Mouse (Mus musculus) midbrain, postnatal 0 days (tissue): Measurements from ENCODE around the gene Plekho1. TPM values are rescaled to one million over a fixed set of nuclear protein-coding genes. Genes with fewer than 3 reads are reported as not detected.
A peak's percentile ranks its signal among the peaks of the same experiment; 100 is the strongest.
"Not testable (repeated sequence)": the region's sequence is repeated elsewhere in the genome, so short reads cannot be mapped to it uniquely, and the experiment has no call there.

Source experiments
- ATAC-seq: fragments of 200-750 bp; cut with Nextera tagmentation; 2 replicates; pipeline ENCODE4 v1.8.0; 2017; ENCODE audit warnings: moderate number of reproducible peaks, mild to moderate bottlenecking, moderate TSS enrichment, moderate library complexity; ENCODE audit not compliant: low FRiP score
- DNase-seq: peaks from one replicate; pipeline ENCODE4 v3.0.0-alpha.2; 2015; ENCODE audit warnings: low spot score
- H3K27ac ChIP-seq: fragments of 300-500 bp; sonication (generic); 2 replicates; pipeline ENCODE4 v1.5.1; 2014; ENCODE audit warnings: low read depth, mild to moderate bottlenecking, low read length, mixed read lengths
- H3K27me3 ChIP-seq: fragments of 300-500 bp; sonication (generic); 2 replicates; pipeline ENCODE4 v1.6.1; 2014; ENCODE audit warnings: low read length, control low read depth, mixed read lengths; ENCODE audit not compliant: insufficient read depth
- H3K36me3 ChIP-seq: fragments of 300-500 bp; sonication (generic); 2 replicates; pipeline ENCODE4 v1.6.1; 2014; ENCODE audit warnings: low read length, control low read depth, mixed read lengths; ENCODE audit not compliant: insufficient read depth
- H3K4me1 ChIP-seq: fragments of 300-500 bp; sonication (generic); 2 replicates; pipeline ENCODE4 v1.6.1; 2014; ENCODE audit warnings: mild to moderate bottlenecking, control low read depth, antibody characterized with exemption, low read length, mixed read lengths; ENCODE audit not compliant: insufficient read depth
- H3K4me2 ChIP-seq: fragments of 300-500 bp; sonication (generic); 2 replicates; pipeline ENCODE4 v1.6.1; 2014; ENCODE audit warnings: low read depth, mild to moderate bottlenecking, low read length, mixed read lengths; ENCODE audit not compliant: poor library complexity, severe bottlenecking
- H3K4me3 ChIP-seq: fragments of 300-500 bp; sonication (generic); 2 replicates; pipeline ENCODE4 v1.5.1; 2014; ENCODE audit warnings: low read depth, mild to moderate bottlenecking, low read length, moderate library complexity
- H3K9ac ChIP-seq: fragments of 300-500 bp; sonication (generic); replicated peaks from 2 replicates; pipeline ENCODE4 v1.6.1; 2014; ENCODE audit warnings: mild to moderate bottlenecking, low read length, moderate library complexity, mixed read lengths; ENCODE audit not compliant: poor library complexity, severe bottlenecking
- H3K9me3 ChIP-seq: fragments of 300-500 bp; sonication (generic); 2 replicates; pipeline ENCODE4 v1.6.1; 2016; ENCODE audit warnings: low read length, control low read depth
- CTCF ChIP-seq: IDR thresholded peaks from 2 replicates; pipeline ENCODE4 v1.5.1; 2016; ENCODE audit warnings: antibody characterized with exemption, mild to moderate bottlenecking
- WGBS: fragments of 180-500 bp; shearing (Covaris S2); extraction: QIAGEN DNeasy Blood & Tissue Kit; methylation state at CpG from one replicate; pipeline ENCODE4 v1.1.7; 2014; 5-methylcytosine and 5-hydroxymethylcytosine counted together
- polyA plus RNA-seq: library from polyadenylated mRNA; unstranded; fragments of >200 nt; fragmentation: Nextera tagmentation; extraction: Ambion mirVana; gene quantifications from 2 replicates; pipeline ENCODE4 v1.2.1, GENCODE M21; 2015
- total RNA-seq: library from RNA; depleted of rRNA; stranded (reverse); fragments of >200 nt; gene quantifications from 2 replicates; pipeline ENCODE4 v1.2.3, GENCODE M21; 2014; rRNA removed

Plekho1 gene
- total RNA-seq (52.5 and 62.7 TPM in 2 replicates), polyA plus RNA-seq (37.3 and 41.2 TPM in 2 replicates)

- WGBS = 1% methylated on average over 57 of the region's 84 CpGs
- Histone ChIP-seq H3K4me1 (peaks cover 14% of the 10 kb centered on the region), H3K9ac (peak within 1 kb of the TSS; percentile 98), H3K9me3 (no peaks in the 10 kb centered on the region), H3K4me3 (peak within 1 kb of the TSS; percentile 83), H3K27ac (peak within 1 kb of the TSS; percentile 98), H3K4me2 (peak within 1 kb of the TSS; percentile 83), H3K27me3 (no peaks in the 10 kb centered on the region), H3K36me3 (peaks cover 9% of the 10 kb centered on the region)
- peak; percentile 61 for ATAC-seq
- DNase-seq = peak; percentile 42
- TF ChIP-seq CTCF = 0 out of 2 replicates have a peak, but pooled peaks have one; percentile 28
These were observed at the start of gene Plekho1 for GRCm38 (mm10) chr3:95995802-95996428. Gene Plekho1 (minus strand): TSS chr3:95996001.

DNA sequence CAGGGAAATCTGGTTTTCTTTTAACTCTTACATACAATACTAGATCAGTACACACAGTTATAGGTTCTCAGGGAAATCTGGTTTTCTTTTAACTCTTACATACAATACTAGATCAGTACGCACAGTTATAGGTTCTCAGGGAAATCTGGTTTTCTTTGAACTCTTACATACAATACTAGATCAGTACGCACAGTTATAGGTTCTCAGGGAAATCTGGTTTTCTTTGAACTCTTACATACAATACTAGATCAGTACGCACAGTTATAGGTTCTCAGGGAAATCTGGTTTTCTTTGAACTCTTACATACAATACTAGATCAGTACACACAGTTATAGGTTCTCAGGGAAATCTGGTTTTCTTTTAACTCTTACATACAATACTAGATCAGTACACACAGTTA lies 48.8 kb upstream of the Plekho1 start:
- H3K27me3 ChIP-seq, H3K9ac ChIP-seq, H3K9me3 ChIP-seq, DNase-seq, ATAC-seq, H3K4me1 ChIP-seq, H3K4me2 ChIP-seq, H3K4me3 ChIP-seq, H3K27ac ChIP-seq: not testable (repeated sequence)
- peaks cover 36% of the 10 kb centered on the region for H3K36me3 ChIP-seq
- WGBS = 95% methylated on average over 3 of the region's 3 CpGs

- ATAC-seq (no peak), DNase-seq (no peak)
- H3K4me1 ChIP-seq = no peaks in the 10 kb centered on the region
- peaks cover 38% of the 10 kb centered on the region for H3K36me3 ChIP-seq
- H3K4me3 ChIP-seq = no peak overlapping the region
- H3K4me2 ChIP-seq = no peak overlapping the region
- H3K9me3 ChIP-seq = no peaks in the 10 kb centered on the region
- TF ChIP-seq CTCF = no peak
- H3K9ac ChIP-seq = no peak overlapping the region
- no peak overlapping the region for H3K27ac ChIP-seq
- WGBS = 93% methylated on average over 1 of the region's 1 CpGs
- no peaks in the 10 kb centered on the region for H3K27me3 ChIP-seq
These were observed 47.3 kb upstream of the Plekho1 start for GRCm38 (mm10) chr3:96043104-96043503.

DNA sequence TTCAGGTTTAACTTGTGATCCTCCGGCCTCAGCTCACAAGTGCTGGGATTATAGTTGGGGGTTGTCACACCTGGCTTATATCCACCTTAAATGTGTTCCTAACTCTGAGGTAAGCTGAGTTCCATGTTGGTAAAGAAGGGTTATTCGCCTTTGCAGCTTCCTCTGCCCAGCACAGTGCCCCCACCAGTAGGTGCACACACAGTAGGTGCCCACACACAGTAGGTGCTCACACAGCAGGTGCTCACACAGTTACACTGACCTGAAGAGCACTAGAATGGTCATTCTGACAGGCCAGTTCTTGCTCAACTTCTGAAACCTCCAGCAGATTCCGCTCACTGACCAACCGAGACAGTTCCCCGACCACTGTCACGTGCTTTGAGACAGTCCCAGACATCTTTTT lies 45.3 kb upstream of the Plekho1 start:
- Histone ChIP-seq H3K9ac (no peak overlapping the region), H3K4me2 (no peak overlapping the region), H3K4me3 (no peak overlapping the region), H3K4me1 (no peaks in the 10 kb centered on the region), H3K36me3 (peaks cover 32% of the 10 kb centered on the region), H3K27ac (no peak overlapping the region), H3K9me3 (no peaks in the 10 kb centered on the region), H3K27me3 (no peaks in the 10 kb centered on the region)
- no peak for TF ChIP-seq CTCF
- no peak for ATAC-seq
- no peak for DNase-seq
- WGBS = 94% methylated on average over 6 of the region's 6 CpGs

GRCm38 (mm10) chr3:96040663-96041006 lies 44.8 kb upstream of the Plekho1 start:
- 94% methylated on average over 2 of the region's 2 CpGs for WGBS
- no peak for DNase-seq
- peaks cover 27% of the 10 kb centered on the region for H3K36me3 ChIP-seq

GRCm38 (mm10) chr3:96039857-96040662 lies 44.3 kb upstream of the Plekho1 start:
- WGBS = 85% methylated on average over 9 of the region's 9 CpGs
- no peaks in the 10 kb centered on the region for H3K27me3 ChIP-seq
- TF ChIP-seq CTCF = no peak
- H3K4me1 ChIP-seq = no peaks in the 10 kb centered on the region
- H3K27ac ChIP-seq = no peak overlapping the region
- no peak overlapping the region for H3K4me2 ChIP-seq
- H3K36me3 ChIP-seq = peaks cover 26% of the 10 kb centered on the region
- DNase-seq (no peak), ATAC-seq (no peak)
- no peak overlapping the region for H3K4me3 ChIP-seq
- no peaks in the 10 kb centered on the region for H3K9me3 ChIP-seq
- H3K9ac ChIP-seq = no peak overlapping the region

More at GRCm38 (mm10) chr3:96040663-96041006, 44.8 kb upstream of the Plekho1 start:
- no peaks in the 10 kb centered on the region for H3K9me3 ChIP-seq
- TF ChIP-seq CTCF = no peak
- no peak overlapping the region for H3K4me2 ChIP-seq
- ATAC-seq = no peak
- no peak overlapping the region for H3K9ac ChIP-seq
- no peaks in the 10 kb centered on the region for H3K4me1 ChIP-seq
- H3K27ac ChIP-seq = no peak overlapping the region
- H3K4me3 ChIP-seq = no peak overlapping the region
- no peaks in the 10 kb centered on the region for H3K27me3 ChIP-seq
